Mouse (Mus musculus) right cerebral cortex, adult 18-20 months (tissue): ENCODE measurements around the gene Senp7.
"Not testable (repeated sequence)": the region's sequence is repeated elsewhere in the genome, so short reads cannot be mapped to it uniquely, and the experiment has no call there.

ENCODE experiments used
- DNase-seq: peaks from one replicate; pipeline ENCODE4 v3.0.0; 2022; ENCODE audit warnings: mixed read lengths

Gene Senp7

GRCm38 (mm10) chr16:56048038-56048437, at the start of gene Senp7:
Senp7 (plus strand) TSS chr16:56048338.
- not testable (repeated sequence) for DNase-seq

GRCm38 (mm10) chr16:56006798-56007197, 41.3 kb upstream of the Senp7 start:
- DNase-seq = peak; percentile 8

GRCm38 (mm10) chr16:56008862-56009261, 39.3 kb upstream of the Senp7 start:
- DNase-seq = no peak

DNA sequence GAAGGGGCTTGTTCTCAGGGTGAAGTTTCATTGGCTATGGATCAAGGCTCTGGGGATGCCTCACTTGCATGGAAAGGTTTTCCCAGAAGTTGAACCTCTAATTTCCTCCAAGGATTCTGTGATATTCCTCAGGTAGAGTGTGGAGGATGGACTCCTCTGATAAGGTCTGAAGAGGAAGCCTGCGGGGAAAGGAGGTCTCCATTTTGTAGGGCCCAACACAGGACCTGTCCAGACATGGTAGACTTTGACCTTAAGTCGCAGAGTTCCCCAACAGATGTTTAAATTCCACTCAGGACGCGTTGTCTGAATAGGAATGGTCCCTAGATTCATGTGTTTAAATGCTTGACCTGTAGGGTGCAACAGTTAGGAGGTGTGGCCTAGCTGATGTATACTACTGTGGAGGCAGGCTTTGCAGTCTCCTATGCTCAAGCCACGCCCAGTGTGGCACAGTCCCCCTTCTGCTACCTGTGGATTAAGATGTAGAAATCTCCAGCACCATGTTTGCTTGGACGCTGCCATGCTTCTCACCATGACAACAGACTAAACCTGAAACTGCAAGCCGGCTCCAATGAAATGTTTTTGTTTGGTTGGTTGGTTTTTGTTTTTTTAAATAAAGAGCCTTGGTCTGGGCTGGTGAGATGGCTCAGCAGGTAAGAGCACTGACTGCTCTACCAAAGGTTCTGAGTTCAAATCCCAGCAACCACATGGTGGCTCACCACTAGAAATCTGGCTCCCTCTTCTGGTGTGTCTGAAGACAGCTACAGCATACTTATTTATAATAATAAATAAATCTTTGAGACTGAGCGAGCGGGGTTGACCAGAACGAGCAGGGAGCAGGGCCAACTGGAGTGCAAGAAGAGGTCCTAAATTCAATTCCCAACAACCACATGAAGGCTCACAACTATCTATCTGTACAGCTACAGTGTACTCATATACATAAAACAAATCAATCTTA, 35.1 kb upstream of the Senp7 start:
- DNase-seq = no peak

DNA sequence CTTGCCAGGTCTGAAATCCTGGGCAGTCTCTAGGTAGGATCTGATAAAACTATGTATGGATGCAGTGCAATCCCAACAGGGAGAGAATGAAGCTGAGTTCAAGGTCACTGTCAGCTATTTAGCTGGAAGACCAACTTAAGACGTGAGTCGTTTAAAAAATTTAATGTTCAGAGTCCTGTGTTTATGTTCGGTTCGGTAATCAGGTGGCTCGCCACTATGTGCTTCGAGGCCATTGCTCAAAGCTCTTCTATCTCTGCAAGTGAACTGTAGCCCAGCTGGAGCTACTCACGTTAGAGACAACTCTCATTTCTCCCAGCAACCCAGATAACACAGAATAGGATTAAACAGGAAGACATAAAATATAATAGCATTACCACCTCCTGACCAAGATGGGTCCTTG, 34.1 kb upstream of the Senp7 start:
- DNase-seq = no peak

DNA sequence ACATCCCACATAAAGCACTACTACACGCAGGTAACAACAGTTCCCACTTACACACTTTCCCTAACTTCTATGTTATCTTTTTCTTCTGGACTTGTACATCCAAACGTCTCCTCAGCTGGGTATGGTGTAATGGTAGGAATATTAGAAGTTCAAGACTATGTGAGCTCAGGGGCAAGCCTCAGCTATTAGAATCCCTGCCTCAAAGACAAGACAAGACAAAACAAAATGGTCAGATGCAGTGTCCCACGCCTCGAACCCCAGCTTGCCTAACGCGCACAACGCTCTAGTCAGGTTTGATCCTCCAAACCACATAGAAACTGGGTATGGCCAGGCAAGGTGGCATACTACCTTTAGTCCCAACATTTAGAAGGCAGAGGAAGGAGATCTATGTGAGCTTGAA, 28.5 kb upstream of the Senp7 start:
- no peak for DNase-seq

- DNase-seq = no peak
Observed at GRCm38 (mm10) chr16:56027854-56028629, 20.1 kb upstream of the Senp7 start.

DNA sequence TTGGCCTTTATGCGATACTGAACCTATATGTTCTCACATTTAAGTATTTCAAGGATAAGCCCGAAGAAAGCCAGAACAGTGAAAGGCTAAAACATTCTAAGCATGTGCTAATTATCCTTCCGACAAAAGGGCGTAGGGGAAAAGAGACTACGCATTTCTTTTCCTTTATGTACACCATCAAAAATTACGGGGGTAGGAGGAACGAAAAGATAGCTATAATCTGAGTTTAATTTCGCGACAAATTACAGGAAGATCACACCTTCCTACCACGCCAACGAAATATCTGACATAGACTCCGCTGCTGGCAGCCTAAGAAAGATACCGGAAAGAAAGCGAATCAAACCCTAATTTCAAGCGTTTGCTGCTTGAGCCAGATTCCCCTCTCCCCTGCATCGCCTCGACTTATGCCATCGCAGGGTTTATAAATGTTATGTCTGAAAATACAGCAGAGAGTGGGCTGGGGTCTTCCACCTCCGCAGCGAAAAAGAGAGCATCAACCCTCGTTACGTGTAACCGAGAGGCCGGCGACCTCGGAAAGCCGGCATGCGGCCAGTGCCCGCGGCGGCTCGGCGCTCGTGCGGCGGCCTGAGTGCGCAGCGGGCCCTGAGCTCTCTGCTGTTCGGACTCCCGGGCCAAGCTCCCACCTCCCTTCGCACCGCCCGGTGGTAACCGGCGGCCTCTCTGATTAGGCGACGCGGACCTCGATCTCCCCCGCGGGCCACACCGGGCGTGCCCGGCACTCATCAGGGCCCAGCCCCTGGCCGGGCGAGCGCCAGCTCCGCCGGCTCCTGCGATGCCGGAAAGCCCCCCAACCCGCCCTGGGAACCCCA, 19.2 kb upstream of the Senp7 start:
- DNase-seq = no peak

DNA sequence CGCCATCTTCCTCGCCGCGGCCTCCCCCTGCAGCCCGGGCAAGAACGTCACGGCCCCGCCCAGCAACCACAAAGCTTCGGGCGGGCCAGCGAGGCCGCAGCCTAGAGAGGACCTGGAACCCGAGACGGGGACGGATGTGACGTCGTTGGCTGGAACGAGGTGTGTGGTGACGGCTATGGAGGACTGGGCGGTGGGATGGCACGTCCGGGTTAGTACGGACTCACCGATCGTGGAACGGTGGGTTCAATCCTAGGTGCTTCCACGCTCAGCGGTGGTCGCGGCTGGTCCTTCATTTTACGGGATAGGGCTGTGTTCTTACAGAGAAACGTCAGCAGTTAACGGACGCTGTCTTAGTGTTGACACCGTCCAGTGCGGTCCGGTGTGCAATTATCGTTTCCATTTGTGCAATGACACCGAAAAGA, 18.5 kb upstream of the Senp7 start, which contains the start of gene Pcnp:
TSS of gene Pcnp (minus strand) at position 79 of the 422 bp plus-strand sequence.
- peak; percentile 99 for DNase-seq

DNA sequence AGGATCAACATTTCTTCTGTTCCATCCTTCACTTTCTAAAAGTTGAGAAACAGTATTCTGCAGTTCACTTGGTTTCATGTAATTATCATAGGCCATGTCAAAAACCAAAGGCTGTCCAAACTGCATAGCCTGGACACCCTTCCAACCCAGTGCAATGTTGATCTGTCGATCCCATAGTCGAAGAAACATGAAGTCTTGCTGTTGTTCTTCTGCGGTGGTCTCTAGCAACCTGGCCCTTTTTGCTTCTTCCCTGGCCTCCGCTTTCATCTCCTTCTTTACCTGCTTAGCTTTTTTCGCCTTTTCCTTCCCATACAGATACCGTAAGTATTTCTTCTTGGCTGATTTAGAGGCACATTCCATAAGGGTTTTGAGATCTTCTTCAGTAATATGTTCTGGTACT, 13.6 kb upstream of the Senp7 start:
- no peak for DNase-seq

GRCm38 (mm10) chr16:56036501-56036900, 11.6 kb upstream of the Senp7 start:
- DNase-seq = no peak

- DNase-seq = peak; percentile 94
Observed at GRCm38 (mm10) chr16:56037138-56038010, 10.8 kb upstream of the Senp7 start, which contains the start of gene Trmt10c. Trmt10c (minus strand) TSS chr16:56037819.

DNA sequence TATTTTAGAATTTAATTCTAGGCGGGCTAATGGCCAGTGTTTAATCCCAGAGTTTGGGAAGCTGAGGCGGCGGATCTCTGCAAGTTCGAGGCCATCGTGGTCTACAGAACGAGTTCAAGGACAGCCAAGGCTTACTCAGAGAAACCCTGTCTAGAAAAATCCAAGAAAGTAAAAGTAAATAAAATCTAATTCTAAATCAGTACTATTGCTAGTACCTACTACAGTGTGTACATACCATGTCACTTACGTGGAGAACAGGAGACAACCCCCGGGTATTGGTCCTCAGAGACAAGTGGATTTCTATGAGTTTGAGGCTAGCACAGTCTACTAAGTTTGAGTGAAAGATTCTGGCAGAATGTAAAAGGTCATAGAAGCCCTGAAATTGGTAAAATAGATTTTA, 10.0 kb upstream of the Senp7 start:
- no peak for DNase-seq

- DNase-seq = no peak
Observed at GRCm38 (mm10) chr16:56055911-56056310, 7.8 kb downstream of the Senp7 start.

GRCm38 (mm10) chr16:56056944-56057590, 8.9 kb downstream of the Senp7 start:
- no peak for DNase-seq

- DNase-seq = no peak
Observed at GRCm38 (mm10) chr16:56058151-56058550, 10.0 kb downstream of the Senp7 start.

DNA sequence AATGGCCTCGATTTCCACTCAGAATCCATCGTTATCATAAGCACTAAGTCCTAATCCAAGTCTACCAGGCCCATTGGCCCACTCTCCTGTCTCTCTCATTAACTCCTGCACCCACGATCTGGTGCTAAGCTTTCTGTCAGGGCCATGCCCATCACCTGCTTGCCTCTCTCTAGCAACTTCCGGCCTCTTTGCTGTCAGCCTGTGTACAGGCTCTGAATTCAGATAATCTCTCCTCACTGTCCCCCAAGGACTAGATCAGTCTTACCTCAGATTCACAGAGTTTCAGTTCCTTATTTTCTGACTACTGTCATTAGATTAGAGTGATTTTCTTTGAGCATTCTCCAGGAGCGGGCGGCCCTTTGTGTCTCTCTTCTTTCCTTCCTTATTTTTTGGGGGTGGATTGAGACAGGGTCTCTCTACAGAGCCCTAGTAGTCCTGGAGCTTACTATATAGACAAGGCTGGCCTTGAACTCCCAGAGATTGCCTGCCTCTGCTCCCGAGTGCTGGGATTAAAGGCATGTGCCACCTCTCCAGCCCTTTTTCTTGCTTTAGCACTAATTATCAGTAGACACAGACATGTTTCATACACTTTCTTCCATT, 14.0 kb downstream of the Senp7 start:
- no peak for DNase-seq

- no peak for DNase-seq
Observed at GRCm38 (mm10) chr16:56062981-56063380, 14.8 kb downstream of the Senp7 start.

DNA sequence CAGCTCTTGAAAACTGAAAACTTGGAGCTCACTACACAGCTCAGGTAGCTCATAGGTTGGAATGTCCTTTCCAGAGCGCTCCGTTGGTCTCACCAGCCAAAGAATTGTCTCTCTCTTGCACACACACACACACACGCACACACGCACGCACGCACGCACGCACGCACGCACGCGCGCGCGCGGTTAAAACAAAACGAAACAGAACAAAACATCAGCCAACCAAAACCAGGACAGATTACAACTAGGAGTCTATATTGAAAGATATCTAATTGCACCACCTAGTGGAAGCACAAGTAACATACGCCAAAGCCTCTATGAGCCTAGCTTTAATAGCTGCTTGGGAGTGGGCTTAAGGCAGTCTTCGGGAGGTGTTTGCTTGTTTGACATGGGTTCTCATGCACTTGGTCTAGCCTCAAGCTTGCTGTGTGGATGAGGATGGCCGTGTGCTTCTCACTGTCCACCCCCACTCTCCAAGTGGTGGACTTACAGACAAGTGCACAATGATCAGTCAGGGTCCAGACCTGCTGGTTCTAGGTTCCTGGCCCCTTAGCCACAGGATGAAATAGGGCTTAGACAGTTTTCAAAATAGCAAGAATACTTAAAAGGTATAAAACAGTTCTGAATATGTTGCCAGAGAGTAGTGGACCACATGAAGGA, 16.3 kb downstream of the Senp7 start:
- peak; percentile 73 for DNase-seq

- no peak for DNase-seq
Observed at GRCm38 (mm10) chr16:56066113-56066512, 18.0 kb downstream of the Senp7 start.
